Mouse (Mus musculus) cerebellum, adult 8-10 months (tissue): ENCODE results near the gene Ppp1r1b.

Experiments
- DNase-seq: peaks from one replicate; pipeline ENCODE4 v3.0.0; 2022

The Ppp1r1b gene

DNA sequence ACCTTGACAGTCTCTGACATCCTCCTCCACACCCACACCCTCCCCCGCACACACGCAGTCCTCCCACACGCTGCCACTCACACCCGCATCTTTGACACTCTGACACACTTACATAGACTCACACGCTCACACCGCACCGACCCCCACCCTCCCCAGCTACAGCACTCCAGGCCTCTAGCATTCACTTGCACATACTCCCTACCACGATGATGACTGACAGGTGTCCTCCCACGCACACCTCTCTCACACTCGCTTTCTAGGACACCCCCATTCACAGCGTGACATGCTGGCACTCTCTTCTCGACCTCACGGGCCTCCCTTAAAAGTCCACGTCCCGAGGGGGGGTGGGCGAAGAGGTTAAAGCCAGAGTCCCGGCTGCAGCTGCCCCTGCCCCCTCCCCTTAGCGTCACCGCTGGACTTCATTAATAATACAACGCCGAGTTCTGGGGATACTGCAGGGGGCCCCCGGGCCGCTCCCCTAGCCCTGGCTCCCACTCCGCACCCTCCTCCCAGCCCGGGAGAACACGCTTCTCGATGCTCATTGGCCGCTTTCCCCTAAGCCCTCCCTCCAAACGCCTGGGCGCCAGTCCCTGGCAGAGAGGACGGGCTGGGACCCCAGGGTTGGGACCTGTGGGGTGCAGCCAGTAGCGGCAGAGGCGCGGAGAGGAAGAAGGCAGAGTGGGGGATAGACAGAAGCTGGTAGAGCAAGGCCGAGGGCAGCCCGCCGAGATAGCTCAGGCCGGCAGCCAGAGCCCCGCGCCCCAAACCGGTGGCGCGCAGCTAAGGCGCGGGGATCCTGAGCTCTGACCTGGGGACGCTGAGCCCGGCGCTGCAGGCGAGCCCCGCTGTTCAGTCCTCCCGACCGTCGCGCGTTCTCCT, at the start of gene Ppp1r1b:
Gene Ppp1r1b (plus strand): TSS at position 322 of the 879 bp plus-strand sequence.
- peak; percentile 75 for DNase-seq

DNA sequence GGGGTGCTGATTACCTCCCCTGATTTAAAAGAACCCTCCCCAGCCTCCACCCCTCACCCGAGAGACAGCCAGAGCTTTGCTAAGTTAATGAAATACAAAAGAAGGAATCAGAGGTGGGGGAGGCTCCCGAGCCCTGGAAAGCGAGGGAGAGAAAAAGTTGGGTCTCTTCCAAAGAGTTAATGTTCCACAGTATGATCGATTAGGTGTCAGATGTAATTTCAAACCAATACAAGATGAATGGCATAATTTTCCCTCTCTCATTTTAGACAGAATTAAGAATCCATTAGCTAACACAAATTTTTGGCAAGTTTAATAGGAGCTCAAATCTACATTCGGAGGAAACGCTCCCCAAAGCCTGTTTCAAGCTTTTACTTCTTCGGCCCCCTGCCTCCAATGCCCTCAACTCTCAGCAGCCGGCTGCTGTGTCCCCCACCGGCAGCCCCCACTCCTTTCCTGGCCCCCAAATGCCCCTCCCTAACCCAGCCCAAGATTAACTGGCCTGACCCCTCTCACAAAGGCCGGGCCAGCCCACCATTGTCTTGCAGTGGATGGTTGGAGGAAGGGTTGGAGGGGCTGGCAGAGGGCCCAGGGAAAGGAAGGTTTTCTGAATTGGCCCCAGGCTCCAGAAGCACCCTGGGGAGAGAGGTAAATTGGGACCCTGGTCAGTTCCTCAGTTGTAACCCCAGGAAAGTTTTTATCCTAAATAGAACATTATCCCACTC, 49.6 kb upstream of the Ppp1r1b start:
- DNase-seq = no peak

DNA sequence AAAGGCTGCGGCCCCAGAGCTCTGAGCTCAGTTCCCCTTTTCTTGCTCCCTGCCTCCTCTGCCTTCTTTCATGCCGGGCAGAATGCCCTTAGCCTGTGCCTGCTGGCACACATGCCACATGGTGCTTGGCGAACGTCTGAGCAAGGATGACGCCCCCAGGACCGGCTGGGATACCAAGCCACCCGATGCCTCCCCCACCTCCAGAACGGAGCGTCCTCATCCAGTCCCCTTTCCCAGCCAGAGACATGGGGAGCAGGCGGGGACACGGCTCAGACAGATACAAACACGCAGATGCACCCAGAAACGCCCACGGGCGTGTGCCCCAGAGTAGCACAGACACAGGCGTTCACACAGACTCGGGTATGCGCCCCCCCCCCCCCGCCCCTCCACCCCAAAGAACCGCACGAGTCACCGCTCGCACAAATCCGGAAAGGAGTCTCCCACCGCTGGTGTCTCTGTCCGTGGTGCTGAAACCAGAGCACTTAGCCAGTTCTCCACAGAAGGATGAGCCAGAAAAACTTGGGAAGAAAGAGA, 34.3 kb upstream of the Ppp1r1b start:
- DNase-seq = peak; percentile 63

DNA sequence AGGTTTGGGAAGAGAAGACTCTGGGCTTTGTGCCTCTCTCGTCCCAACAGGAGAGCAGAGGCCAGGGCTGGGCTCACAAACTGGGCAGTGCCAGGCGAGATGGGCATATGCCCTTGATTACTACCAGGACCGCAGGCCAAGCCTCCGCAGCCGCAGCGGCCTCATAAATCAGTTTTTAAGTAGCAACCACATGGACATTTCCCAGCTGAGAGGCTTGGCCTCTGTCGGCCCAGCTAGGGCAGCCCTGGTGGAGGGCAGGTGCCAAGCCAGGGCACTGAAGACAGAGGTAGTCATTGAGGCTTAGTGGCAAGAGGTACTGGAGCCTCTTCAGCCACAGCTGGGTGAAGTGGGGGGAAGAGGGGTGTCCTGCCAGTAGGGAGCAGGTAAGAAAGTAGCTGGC, 30.7 kb upstream of the Ppp1r1b start:
- no peak for DNase-seq

DNA sequence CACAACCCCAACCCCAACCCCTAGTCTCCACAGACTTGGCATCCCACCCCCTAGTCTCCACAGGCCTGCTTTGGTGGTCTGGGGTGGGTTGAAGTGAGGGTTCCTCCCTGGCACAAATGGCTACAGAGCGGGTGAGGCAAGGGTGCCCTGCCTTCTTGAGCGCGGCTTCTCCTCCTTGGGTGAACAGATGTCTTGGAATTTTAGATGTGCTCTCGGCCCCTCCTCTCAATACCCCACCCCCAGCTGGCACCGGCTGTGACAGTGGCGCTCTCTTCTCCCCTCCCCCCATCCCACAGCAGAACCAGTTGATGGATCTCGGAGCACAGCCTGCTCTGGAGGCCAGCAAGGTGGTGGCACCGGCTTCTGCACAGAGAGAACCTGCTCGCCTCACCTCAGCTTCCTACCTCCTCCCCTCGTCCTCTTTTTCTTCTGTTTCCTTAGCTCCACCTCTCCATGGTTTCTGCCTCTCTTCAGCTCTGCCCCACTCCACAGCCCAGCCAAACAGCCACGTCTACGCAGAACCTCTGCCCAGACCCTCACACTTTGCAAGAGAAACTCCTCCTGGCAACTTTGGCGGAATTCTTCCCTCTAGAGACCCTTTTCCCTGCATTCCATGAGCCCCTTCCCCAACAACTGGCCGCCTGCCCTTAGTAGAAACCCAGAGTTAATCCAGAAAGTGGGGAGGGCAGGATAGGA, 29.6 kb upstream of the Ppp1r1b start:
- peak; percentile 47 for DNase-seq

DNA sequence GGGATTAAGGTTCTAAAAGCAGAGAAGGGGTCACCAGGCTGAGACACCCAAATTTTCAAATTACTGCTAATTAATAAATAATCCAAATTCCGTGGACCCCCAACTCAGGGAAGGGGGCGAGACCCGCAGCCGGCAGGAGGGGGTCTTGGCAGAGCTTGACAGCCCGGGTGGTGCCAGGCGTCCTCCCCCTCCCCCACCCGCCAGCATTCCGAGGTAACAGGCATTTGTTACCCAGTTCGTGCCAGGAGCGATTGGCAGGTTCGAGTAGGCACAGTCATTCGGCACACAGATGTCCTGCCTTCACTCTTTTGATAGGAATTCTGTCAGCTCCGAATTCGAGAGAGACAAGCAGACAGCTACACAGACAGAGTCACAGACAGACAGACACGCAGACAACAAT, 29.1 kb upstream of the Ppp1r1b start:
- DNase-seq = peak; percentile 57

DNA sequence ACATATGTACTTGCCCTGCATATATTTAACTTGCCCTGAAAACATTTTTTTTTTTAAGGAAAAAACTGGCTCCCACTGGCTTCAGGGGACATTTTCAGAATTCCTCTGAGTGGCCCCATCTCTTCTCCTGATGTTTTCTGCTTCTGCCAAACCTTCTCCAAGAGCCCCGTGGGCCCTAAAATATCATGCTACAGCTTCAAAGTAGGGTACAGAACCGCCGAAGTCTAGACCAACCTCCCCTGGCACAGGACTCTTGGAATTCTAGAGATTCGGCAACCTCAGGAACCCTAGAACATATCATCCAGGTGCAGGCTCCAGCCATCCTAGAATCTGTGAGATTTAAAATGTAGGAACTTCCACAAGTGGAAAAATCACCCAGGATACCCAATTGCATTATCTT, 28.7 kb upstream of the Ppp1r1b start:
- no peak for DNase-seq

DNA sequence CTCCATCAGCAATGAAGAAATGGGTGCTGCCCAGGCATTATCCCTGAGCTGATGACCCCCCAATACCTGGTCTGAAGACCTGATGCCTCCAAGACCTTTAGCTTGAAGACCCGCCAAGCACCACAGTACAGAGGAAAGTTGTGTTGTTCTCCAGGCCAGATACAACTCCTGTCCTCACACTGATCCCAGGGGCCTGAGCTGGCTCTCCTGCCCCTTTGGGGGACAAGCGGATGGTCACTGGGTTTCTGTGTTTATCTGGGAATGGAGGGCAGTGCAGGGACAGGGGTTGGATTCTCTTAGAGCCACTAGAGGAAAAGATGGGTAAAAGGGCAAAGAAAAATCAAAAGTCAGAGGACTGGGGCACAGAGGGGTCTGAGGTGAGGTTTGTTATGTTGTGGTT, 28.3 kb upstream of the Ppp1r1b start:
- no peak for DNase-seq

DNA sequence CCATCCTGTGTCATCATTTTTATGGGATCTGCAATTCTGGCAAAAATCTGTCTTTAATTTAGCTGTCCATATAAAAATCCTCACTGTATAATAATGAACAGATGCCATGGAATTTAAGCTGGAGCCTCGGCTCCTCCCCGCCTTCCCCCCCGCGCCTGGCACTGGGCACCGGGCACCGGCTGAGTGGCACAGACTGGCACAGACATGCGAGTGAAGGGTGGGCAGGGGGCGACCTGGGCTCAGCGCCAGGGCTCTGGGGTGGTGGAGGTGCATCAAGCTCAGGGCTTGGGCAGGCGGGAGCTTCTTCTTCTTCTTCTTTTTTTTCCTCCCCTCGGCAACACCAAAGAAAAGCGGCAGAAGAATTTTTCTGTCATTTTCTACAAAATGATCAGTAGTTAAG, 27.8 kb upstream of the Ppp1r1b start:
- DNase-seq = no peak

DNA sequence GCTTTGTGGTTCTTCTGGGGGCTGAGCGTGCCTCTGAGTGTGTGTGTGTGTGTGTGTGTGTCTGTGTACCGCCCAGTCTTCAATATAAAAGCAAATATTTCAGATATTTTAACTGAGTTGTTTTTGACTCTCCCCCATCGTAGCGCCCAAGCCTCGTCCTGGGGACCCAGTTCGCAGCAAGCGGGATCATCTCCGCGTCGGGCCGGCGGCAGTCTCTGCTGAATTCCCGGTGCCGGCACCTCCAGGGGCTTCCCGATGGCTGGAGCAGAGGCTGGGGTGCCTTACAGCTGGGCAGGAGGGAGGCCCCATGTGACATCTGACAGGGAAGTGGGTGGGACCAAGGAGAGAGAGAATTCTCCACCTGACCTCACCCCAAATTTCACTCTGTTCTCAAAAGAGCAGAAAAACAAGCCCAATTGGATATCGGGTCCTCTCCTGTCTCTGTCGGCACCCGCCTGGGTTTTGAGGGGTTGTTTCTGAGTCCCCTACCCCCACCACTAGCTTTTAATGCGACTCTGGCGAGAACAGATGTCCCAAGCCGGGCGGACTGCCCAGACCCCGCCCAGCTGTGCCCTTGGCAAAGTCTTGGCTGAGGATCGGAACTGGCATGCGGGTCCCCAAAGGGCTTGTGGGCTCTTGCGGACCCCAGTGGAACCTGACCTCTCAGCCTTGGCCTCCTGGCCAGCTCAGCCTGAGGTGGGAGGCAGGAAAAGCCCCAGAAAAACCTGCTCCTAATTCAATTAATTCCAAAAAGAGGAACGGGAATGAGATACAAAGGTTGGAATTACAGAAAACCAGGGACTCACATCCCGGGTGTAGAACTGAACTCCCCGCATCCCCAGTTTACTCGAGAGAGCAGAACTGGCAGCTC, 27.2 kb upstream of the Ppp1r1b start:
- peak; percentile 65 for DNase-seq

DNA sequence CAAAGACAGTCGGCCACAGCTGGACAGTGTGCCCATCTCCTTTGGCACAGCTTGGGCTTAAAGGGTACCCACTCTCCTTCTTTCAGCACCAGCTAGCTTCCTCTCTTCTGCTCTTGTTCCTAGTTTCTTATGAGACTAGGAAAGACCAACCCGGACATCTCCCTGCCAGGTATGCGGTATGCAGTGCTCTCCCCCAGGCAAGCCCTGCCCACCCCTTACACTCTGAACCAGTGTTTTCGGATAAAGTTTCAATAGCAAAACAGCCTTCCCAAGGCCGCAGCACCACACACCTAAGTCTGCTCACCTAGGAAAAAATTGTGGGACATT, 26.6 kb upstream of the Ppp1r1b start:
- no peak for DNase-seq

DNA sequence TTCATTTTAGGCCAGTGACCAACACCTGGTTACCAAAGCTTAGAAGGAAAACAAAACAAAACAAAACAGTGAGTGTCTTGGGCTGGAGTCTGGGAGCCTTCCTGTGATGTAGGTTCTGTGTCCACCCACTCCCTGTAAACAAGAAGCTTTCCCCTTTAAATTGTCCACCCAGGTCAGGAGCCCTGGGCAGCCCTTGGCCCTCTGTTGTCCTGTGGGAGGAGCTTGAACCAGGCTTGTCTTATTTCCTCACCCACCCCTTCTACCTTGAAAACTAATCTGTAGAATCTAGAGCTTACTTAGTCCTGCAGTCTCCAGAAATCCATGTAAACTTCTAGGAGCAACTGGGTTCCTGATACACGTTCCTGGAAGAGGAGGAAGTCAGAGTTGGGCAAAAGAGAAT, 26.0 kb upstream of the Ppp1r1b start:
- no peak for DNase-seq

DNA sequence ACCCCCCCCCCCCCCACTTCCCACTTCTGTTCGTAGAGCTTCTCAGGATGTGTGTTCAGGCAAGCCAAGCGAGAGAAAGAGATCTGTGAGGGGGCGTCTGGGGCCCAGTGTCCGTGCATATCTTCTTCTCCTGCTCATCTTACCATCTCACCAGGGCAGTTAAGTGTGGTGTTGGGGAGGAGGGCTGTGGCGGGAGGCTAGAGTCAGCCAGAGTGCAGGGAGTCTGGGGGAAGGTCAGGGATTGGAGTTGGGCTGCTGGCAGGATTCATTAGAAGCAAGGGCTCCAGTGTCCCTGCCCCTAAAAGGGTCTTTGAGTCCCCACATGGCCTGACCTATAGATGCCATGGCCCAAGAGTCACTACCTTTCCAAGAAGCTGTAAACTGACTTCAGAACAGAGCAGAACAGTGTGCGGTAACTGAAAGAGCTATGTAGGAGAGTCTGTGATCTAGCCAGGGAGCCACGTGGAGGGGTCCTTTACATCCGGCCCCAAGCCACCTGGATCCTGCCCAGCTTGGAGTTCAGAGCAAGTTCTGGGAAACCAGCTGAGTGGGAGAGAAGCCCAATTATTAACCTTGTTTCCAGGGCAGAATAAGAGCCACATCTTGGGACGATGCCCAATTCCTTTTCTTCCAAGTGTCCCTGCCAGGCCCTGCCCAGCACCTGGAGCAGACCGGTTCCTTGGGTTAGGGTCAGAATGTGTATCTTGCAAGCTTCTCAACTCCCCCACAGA, 24.9 kb upstream of the Ppp1r1b start:
- DNase-seq = peak; percentile 53

DNA sequence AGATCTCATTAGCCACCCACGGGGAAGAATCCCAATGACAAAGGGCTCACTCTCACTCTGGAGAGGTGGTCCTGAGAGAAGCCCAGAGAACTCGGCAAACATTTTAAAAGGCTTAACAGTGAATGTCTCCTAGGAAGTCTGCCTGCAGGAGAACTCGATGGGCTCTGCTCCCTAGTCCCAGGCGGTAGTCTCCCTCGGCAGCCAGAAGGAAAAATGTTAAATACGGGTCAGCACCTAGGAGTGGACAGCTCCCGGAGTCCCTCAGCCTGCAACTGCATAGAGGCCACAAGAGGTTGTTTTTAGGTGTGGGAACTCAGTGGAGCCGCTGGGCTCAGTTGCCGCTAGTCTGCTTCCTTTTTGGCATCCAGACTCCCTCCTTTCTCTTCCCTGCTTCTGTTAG, 24.3 kb upstream of the Ppp1r1b start:
- peak; percentile 46 for DNase-seq

DNA sequence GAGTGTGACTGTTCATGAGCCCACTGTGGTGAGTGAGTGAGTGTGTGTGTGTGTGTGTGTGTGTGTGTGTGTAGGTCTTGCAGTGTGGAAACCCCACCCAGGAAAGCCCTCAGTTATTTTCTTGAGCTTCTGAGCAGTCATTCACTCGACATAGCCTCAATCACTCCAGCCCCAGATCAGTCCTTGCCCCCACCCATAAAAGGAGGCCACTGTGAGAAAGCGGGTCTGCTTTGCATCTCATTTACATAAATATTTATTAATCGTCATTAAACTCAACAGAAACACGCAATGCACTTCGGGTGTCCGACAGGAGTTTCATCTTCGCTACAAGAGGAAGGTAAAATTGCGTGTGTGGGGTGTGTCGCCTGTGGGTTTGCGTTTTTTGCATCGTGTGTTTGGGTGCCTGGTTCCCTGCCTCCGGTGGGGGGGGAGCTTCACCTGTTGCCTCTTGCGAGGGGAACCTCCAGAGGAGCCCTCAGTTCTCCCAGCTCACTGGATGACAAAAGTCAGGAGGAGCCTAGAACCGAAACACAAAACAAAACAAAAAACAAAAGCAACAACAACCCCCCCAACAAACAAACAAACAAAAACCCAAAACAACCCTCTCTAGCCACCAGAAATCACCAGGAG, 22.9 kb upstream of the Ppp1r1b start:
- peak; percentile 51 for DNase-seq

DNA sequence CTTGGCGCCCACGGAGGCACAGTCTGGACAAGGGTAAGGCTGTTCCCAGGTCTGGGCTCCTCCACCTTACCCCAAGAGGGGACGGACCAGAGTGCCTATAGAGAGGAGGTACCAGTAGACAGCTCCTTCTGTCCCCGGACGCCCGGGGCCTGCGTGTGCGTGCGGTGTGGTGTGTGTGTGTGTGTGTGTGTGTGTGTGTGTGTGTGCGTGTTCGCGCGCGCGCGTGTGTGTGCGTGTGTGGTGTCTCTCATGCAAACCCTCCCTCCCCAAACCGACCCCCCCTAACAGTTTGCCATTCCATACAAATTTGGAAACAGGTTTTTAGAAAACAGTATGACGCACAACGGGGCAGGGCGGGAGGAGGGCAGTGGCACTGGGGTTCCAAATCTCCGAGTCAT, 22.4 kb upstream of the Ppp1r1b start:
- DNase-seq = no peak

DNA sequence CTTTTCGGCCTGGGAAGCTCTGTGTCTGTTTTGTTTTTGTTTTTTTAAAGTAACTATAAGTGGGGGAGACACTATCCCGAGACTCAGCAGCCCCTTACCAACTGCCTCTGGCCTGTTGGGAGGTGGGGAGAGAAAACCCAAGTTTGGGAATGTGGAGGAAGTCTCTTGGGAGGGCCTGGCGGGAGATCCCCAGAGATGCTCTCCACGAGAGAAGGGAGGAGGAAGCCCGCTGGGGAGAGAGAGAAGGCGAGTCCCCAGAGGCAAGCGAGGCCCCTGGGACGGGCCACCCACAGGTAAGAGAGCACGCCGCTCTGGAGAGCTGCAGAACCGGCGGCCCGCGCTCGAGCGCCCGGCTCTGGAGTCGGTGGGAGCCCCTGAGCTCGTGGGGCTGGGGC, 21.5 kb upstream of the Ppp1r1b start:
- DNase-seq = no peak

DNA sequence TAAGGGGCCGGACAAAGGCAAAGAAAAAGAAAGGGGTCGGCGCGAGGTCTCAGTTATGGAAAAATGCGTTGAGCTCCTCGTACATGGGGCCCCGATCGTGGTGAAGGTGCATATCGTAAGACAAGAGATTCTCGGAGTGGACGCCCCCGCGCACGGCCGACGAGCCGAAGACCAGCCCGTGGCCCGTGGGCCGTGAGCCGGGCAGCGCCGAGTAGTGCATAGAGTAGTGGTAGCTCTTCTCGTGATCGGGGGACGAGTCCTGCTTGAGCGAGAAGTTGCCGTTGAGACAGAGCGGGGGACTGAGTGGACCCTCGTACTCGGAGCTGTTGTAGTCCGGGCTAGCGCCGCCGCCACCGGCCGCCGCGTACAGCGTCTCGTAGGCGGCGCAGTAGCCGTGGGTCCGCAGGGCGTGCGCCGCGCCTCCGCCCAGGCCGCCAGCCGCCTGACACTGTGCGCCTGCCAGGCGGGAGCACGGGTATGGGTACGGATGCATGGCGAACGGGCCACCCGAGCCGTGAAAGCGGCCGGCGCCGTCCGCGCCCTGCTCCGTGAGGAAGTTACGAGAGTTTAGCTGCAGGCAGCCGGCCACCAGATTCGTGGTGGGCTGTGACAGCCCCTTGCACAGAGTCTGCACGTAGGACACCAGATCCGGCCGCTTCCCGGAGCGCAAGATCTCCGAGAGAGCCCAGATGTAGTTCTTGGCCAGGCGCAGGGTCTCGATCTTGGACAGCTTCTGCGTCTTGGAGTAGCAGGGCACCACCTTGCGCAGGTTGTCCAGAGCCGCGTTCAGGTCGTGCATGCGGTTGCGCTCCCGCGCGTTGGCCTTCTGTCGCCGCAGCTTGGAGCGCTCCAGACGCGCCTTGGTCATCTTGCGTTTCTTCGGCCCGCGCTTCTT, 20.8 kb upstream of the Ppp1r1b start:
- peak; percentile 68 for DNase-seq

DNA sequence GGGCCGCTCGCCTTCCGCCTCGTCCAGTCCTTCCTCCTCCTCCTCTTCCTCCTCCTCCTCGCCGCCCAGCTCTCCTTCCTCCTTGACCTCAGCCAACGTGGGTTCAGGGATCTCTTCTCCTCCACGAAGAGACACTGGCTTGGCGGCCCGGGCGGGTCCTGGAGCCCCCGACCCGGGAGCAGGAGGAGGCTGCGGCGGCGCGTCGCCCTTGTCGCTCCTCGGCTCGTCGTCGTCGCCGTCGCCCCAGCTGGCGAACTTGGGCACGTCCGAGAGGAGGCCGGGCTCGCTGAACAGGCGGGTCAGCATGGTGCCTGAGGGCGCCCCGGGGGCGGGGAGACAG, 20.2 kb upstream of the Ppp1r1b start:
- peak; percentile 71 for DNase-seq

DNA sequence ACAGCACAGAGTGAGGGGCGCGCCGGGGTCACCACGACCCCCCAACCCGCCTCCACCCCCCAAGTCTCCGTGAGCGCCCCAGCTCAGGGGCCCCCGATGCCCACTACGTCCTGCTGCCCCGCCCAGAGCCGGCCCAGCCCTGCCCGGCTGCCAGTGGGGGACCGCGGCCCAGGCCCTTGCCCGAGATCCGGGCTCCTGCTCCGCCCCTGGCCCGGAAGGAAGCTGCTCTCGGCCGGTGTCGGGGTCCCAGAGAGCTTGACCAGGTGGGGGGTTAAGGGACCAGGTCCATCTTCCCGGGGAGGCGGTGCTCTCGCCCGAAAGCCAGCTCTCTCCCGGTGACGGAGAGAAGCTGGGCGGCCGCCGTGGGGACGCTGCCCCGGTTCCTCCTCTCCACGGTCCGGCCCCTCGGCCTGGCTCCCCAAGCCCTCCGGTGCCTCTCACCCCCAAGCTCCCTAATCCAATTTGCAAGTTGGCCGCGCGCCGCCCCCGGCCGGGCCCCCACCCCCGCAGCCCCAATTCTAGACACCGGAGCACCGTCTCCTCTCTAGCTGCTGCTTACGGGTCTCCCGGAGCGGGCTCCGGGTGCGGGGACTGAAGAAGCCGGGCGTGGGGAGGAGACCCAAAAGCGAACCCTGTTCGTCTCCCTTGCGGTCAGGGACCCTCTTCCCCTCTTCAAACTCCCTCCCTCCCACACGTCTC, 19.7 kb upstream of the Ppp1r1b start:
- DNase-seq = no peak
